Mouse (Mus musculus): ENCODE data around the gene 2210011C24Rik.
A peak's percentile ranks its signal among the peaks of the same experiment; 100 is the strongest.
"Not testable (repeated sequence)": the region's sequence is repeated elsewhere in the genome, so short reads cannot be mapped to it uniquely, and the experiment has no call there.

Gene 2210011C24Rik

GRCm38 (mm10) chr8:83992488-83992887 lies 19.5 kb downstream of the 2210011C24Rik start:
- no peak for DNase-seq

- DNase-seq: no peak
Observed at GRCm38 (mm10) chr8:83990170-83990569, 21.8 kb downstream of the 2210011C24Rik start.

GRCm38 (mm10) chr8:83989243-83989642 lies 22.7 kb downstream of the 2210011C24Rik start:
- no peak for DNase-seq

- not testable (repeated sequence) for DNase-seq
Observed at GRCm38 (mm10) chr8:83983222-83983621, 28.7 kb downstream of the 2210011C24Rik start.

GRCm38 (mm10) chr8:83982449-83982848 lies 29.5 kb downstream of the 2210011C24Rik start:
- no peak for DNase-seq

- no peak for DNase-seq
Observed at GRCm38 (mm10) chr8:83981533-83981932, 30.4 kb downstream of the 2210011C24Rik start.

GRCm38 (mm10) chr8:83980845-83981244 lies 31.1 kb downstream of the 2210011C24Rik start:
- DNase-seq: no peak

GRCm38 (mm10) chr8:83980250-83980649 lies 31.7 kb downstream of the 2210011C24Rik start:
- no peak for DNase-seq

- no peak for DNase-seq
Observed at GRCm38 (mm10) chr8:83978200-83978599, 33.8 kb downstream of the 2210011C24Rik start.

- DNase-seq: peak in 1 of 2 experiments; percentile 17
Observed at GRCm38 (mm10) chr8:83977646-83978045, 34.3 kb downstream of the 2210011C24Rik start.

GRCm38 (mm10) chr8:83976779-83977350 lies 35.1 kb downstream of the 2210011C24Rik start:
- peak in 1 of 2 experiments; percentile 19 for DNase-seq

GRCm38 (mm10) chr8:83976101-83976630 lies 35.8 kb downstream of the 2210011C24Rik start:
- DNase-seq: peak in 1 of 2 experiments; percentile 43

GRCm38 (mm10) chr8:83974521-83974920 lies 37.5 kb downstream of the 2210011C24Rik start:
- DNase-seq: peak; percentile 44 to 63

- DNase-seq: no peak
Observed at GRCm38 (mm10) chr8:83973161-83974031, 38.6 kb downstream of the 2210011C24Rik start.

- DNase-seq: peak; percentile 97 to 100
Observed at GRCm38 (mm10) chr8:83972150-83973120, 39.5 kb downstream of the 2210011C24Rik start, which contains the start of gene Prkaca. Gene Prkaca (plus strand): TSS chr8:83972993.

- DNase-seq: no peak
Observed at GRCm38 (mm10) chr8:83971661-83972060, 40.3 kb downstream of the 2210011C24Rik start.

- no peak for DNase-seq
Observed at GRCm38 (mm10) chr8:83971121-83971520, 40.9 kb downstream of the 2210011C24Rik start.

GRCm38 (mm10) chr8:83967701-83968100 lies 44.3 kb downstream of the 2210011C24Rik start:
- no peak for DNase-seq

- peak; percentile 65 to 71 for DNase-seq
Observed at GRCm38 (mm10) chr8:83964015-83964765, 47.8 kb downstream of the 2210011C24Rik start.
